ENCODE assay signal across 18 mouse cellular contexts in genomic region chr17:15383360-15383759, GRCm38 (mm10). TPM values are rescaled to one million over a fixed set of nuclear protein-coding genes. Genes with fewer than 3 reads are reported as not detected.
DNase-seq lines count a peak whose midpoint lies in the region; ATAC-seq and TF ChIP-seq lines count a peak whose summit lies in the region.
"Had no signal": no experiment of that assay in that cellular context is flagged by ENCODE, and none has a peak within 500 bp of the region (broad histone marks: within the 10 kb centered on the region; RNA-seq: fewer than 3 reads in every experiment).

No protein-coding gene starts in this region.

- no peak for ATAC-seq in hindbrain, postnatal 0 days
- no peak for ATAC-seq in hindbrain, embryonic 13.5 days (ENCODE audit: low FRiP score)
- no peak for ATAC-seq in lung, embryonic 14.5 days (ENCODE audit: insufficient read depth)
- ATAC-seq in forebrain, embryonic 16.5 days, result no peak

- WGBS in hindbrain, postnatal 0 days, result 94% methylated on average over 5 of the region's 5 CpGs
- WGBS in hindbrain, embryonic 13.5 days, result 96% methylated on average over 5 of the region's 5 CpGs
- WGBS in lung, embryonic 14.5 days, result 92% methylated on average over 5 of the region's 5 CpGs
- WGBS in forebrain, embryonic 16.5 days, result 96% methylated on average over 5 of the region's 5 CpGs

- no peaks in the 10 kb centered on the region for H3K79me2 ChIP-seq in MEL (ENCODE audit: control insufficient read depth, insufficient read depth, low read length, poor library complexity)

- TF ChIP-seq EP300 in MEL (IDR thresholded peaks at IDR 0.05; ENCODE audit: low read depth in 1 of 2, low read length in 2 of 2), result no peak

- no peaks in the 10 kb centered on the region for H3K36me3 ChIP-seq in hindbrain, postnatal 0 days (ENCODE audit: insufficient read depth, low read length)
- no peaks in the 10 kb centered on the region for H3K36me3 ChIP-seq in hindbrain, embryonic 13.5 days
- H3K36me3 ChIP-seq in lung, embryonic 14.5 days (ENCODE audit: insufficient read depth), result no peaks in the 10 kb centered on the region
- H3K36me3 ChIP-seq in MEL (ENCODE audit: control insufficient read depth in 1 of 2, insufficient read depth in 2 of 2, low read length in 2 of 2), result no peaks in the 10 kb centered on the region
- no peaks in the 10 kb centered on the region for H3K36me3 ChIP-seq in forebrain, embryonic 16.5 days (ENCODE audit: control insufficient read depth, insufficient read depth)
- H3K36me3 ChIP-seq: embryonic facial prominence, embryonic 15.5 days; limb, embryonic 13.5 days had no signal

- H3K9me3 ChIP-seq in hindbrain, postnatal 0 days (ENCODE audit: low read length), result no peaks in the 10 kb centered on the region
- H3K9me3 ChIP-seq in hindbrain, embryonic 13.5 days, result no peaks in the 10 kb centered on the region
- no peaks in the 10 kb centered on the region for H3K9me3 ChIP-seq in lung, embryonic 14.5 days (ENCODE audit: low read depth, low read length)
- H3K9me3 ChIP-seq in MEL (replicated peaks; ENCODE audit: insufficient read depth, low read length), result no peaks in the 10 kb centered on the region
- H3K9me3 ChIP-seq in forebrain, embryonic 16.5 days (ENCODE audit: control insufficient read depth, low read length), result no peaks in the 10 kb centered on the region
- H3K9me3 ChIP-seq: embryonic facial prominence, embryonic 15.5 days; limb, embryonic 13.5 days had no signal

- no peak for DNase-seq in hindbrain, postnatal 0 days (ENCODE audit: low spot score)
- no peak for DNase-seq in lung, embryonic 14.5 days
- DNase-seq in lung, postnatal 36 days, result no peak
- DNase-seq in MEL (ENCODE audit: low read depth, low spot score), result peak; percentile 19
- DNase-seq in thymus, postnatal 4 days, result no peak
- DNase-seq: cerebellum, adult 18-20 months; cerebellum, postnatal 36 days; gastrocnemius, postnatal 10 days; heart, adult 18-20 months; heart, postnatal 4 days; kidney, adult 9 months; retina, postnatal 1 day; thymus, postnatal 14 days had no signal

- TF ChIP-seq RAD21 in MEL (IDR thresholded peaks at IDR 0.05; ENCODE audit: low read depth, low read length), result peak; percentile 40

- no peak overlapping the region for H3K27ac ChIP-seq in hindbrain, postnatal 0 days
- H3K27ac ChIP-seq in hindbrain, embryonic 13.5 days, result no peak overlapping the region
- no peak overlapping the region for H3K27ac ChIP-seq in lung, embryonic 14.5 days (ENCODE audit: low read depth)
- H3K27ac ChIP-seq in MEL (ENCODE audit: control insufficient read depth, low read depth, low read length), result no peak overlapping the region
- H3K27ac ChIP-seq in forebrain, embryonic 16.5 days (ENCODE audit: low read length), result no peak overlapping the region
- H3K27ac ChIP-seq: embryonic facial prominence, embryonic 15.5 days; limb, embryonic 13.5 days had no signal

- peaks cover 15% of the 10 kb centered on the region for H3K4me1 ChIP-seq in hindbrain, postnatal 0 days (ENCODE audit: insufficient read depth, low read length)
- peaks cover 40% of the 10 kb centered on the region for H3K4me1 ChIP-seq in hindbrain, embryonic 13.5 days (replicated peaks)
- no peaks in the 10 kb centered on the region; the same call in 1 of the 2 replicates for H3K4me1 ChIP-seq in lung, embryonic 14.5 days (ENCODE audit: insufficient read depth)
- H3K4me1 ChIP-seq in MEL (ENCODE audit: control insufficient read depth in 1 of 2, insufficient read depth in 2 of 2, low read length in 2 of 2), result no peaks in the 10 kb centered on the region
- peaks cover 35% of the 10 kb centered on the region for H3K4me1 ChIP-seq in forebrain, embryonic 16.5 days (replicated peaks; ENCODE audit: control insufficient read depth, insufficient read depth, low read length)

- H3K27me3 ChIP-seq in hindbrain, postnatal 0 days (ENCODE audit: insufficient read depth, low read length), result no peaks in the 10 kb centered on the region
- peaks cover 14% of the 10 kb centered on the region for H3K27me3 ChIP-seq in hindbrain, embryonic 13.5 days
- peaks cover 39% of the 10 kb centered on the region for H3K27me3 ChIP-seq in lung, embryonic 14.5 days (ENCODE audit: insufficient read depth, low read length)
- peaks cover 2 to 5% of the 10 kb centered on the region in 2 experiments for H3K27me3 ChIP-seq in MEL (ENCODE audit: control insufficient read depth in 1 of 2, insufficient read depth in 2 of 2, low read length in 2 of 2)
- no peaks in the 10 kb centered on the region for H3K27me3 ChIP-seq in forebrain, embryonic 16.5 days (replicated peaks; ENCODE audit: control insufficient read depth, insufficient read depth, low read length)

- no peak overlapping the region for H3K4me3 ChIP-seq in hindbrain, postnatal 0 days (ENCODE audit: low read length)
- no peak overlapping the region for H3K4me3 ChIP-seq in hindbrain, embryonic 13.5 days
- no peak overlapping the region for H3K4me3 ChIP-seq in lung, embryonic 14.5 days (ENCODE audit: low read depth, low read length)
- H3K4me3 ChIP-seq in MEL (ENCODE audit: control insufficient read depth in 1 of 2, insufficient read depth in 1 of 2, low read depth in 2 of 2, low read length in 2 of 2), result no peak overlapping the region
- no peak overlapping the region for H3K4me3 ChIP-seq in forebrain, embryonic 16.5 days (replicated peaks; ENCODE audit: low read length)
- H3K4me3 ChIP-seq: embryonic facial prominence, embryonic 15.5 days; limb, embryonic 13.5 days had no signal

- no peak for TF ChIP-seq POLR2A in MEL (IDR thresholded peaks at IDR 0.05; ENCODE audit: control insufficient read depth in 1 of 2, insufficient read depth in 1 of 2, low read depth in 1 of 2, low read length in 2 of 2, poor library complexity in 1 of 2)

- H3K9ac ChIP-seq in hindbrain, postnatal 0 days (replicated peaks; ENCODE audit: low read length), result no peak overlapping the region
- H3K9ac ChIP-seq in hindbrain, embryonic 13.5 days, result no peak overlapping the region
- H3K9ac ChIP-seq in lung, embryonic 14.5 days, result no peak overlapping the region
- H3K9ac ChIP-seq in MEL (ENCODE audit: control insufficient read depth, low read depth, low read length, poor library complexity, severe bottlenecking), result no peak overlapping the region
- H3K9ac ChIP-seq in forebrain, embryonic 16.5 days (replicated peaks; ENCODE audit: low read depth, low read length), result no peak overlapping the region
- H3K9ac ChIP-seq: embryonic facial prominence, embryonic 15.5 days; limb, embryonic 13.5 days had no signal

- H3K4me2 ChIP-seq in hindbrain, postnatal 0 days (ENCODE audit: low read depth, low read length), result no peak overlapping the region
- no peak overlapping the region for H3K4me2 ChIP-seq in hindbrain, embryonic 13.5 days
- H3K4me2 ChIP-seq in lung, embryonic 14.5 days, result no peak overlapping the region
- H3K4me2 ChIP-seq in forebrain, embryonic 16.5 days (ENCODE audit: low read length), result no peak overlapping the region
- H3K4me2 ChIP-seq: embryonic facial prominence, embryonic 15.5 days; limb, embryonic 13.5 days; midbrain, embryonic 11.5 days had no signal

- peak; percentile 32 for TF ChIP-seq CTCF in hindbrain, postnatal 0 days (IDR thresholded peaks at IDR 0.05; ENCODE audit: low read depth)
- peak; percentile 39; the same call in 1 of the 2 replicates for TF ChIP-seq CTCF in lung, embryonic 14.5 days (IDR thresholded peaks at IDR 0.05; ENCODE audit: low read depth)
- peak in 1 of 3 experiments; percentile 37; a peak in 2 of 6 replicates for TF ChIP-seq CTCF in MEL (IDR thresholded peaks at IDR 0.05 in 2 of 3, conservative IDR thresholded peaks at IDR 0.05 in 1 of 3; ENCODE audit: control insufficient read depth in 1 of 3, insufficient read depth in 1 of 3, low read depth in 2 of 3, low read length in 3 of 3, poor library complexity in 1 of 3, severe bottlenecking in 1 of 3)

TF ChIP-seq in MEL, 35 proteins besides CTCF, POLR2A, EP300 and RAD21:
- TF ChIP-seq TBP (IDR thresholded peaks at IDR 0.05; ENCODE audit: low read depth, low read length) (no peak), USF2 (IDR thresholded peaks at IDR 0.05; ENCODE audit: borderline replicate concordance in 1 of 2, insufficient read depth in 1 of 2, low read depth in 1 of 2, low read length in 2 of 2) (no peak), SMC3 (IDR thresholded peaks at IDR 0.05; ENCODE audit: low read depth, low read length) (peak; percentile 36)

RNA-seq across cellular contexts. Expression of gene Dll1, which starts 6.7 kb away (rescaled TPM):
- total RNA-seq in hindbrain, postnatal 0 days (2014; rRNA removed), result 34.3 and 44.2 TPM in 2 replicates
- 10.1 and 10.9 TPM in 2 replicates for polyA plus RNA-seq in hindbrain, postnatal 0 days (2015; fragmentation: Nextera tagmentation; extraction: Ambion mirVana)
- 27.1 and 29.7 TPM in 2 replicates for polyA plus RNA-seq in hindbrain, embryonic 13.5 days (2015; fragmentation: Nextera tagmentation; extraction: Ambion mirVana)
- polyA plus RNA-seq in lung, embryonic 14.5 days (2014; fragmentation: Nextera tagmentation; extraction: Ambion mirVana), result 3.1 and 3.4 TPM in 2 replicates
- not detected in 2 replicates for total RNA-seq in MEL (2012; rRNA removed)
- not detected for polyA plus RNA-seq in MEL (2012; ENCODE audit: insufficient read depth in 1 of 2, insufficient read length in 2 of 2, low read depth in 1 of 2, low replicate concordance in 2 of 2, missing spikeins in 1 of 2)
- polyA plus RNA-seq in forebrain, embryonic 16.5 days (2015; fragmentation: Nextera tagmentation; extraction: Ambion mirVana), result 28.9 and 30.7 TPM in 2 replicates

RNA-seq across cellular contexts. Expression of gene Fam120b, which starts 12.6 kb away (rescaled TPM):
- total RNA-seq in hindbrain, postnatal 0 days (2014; rRNA removed), result 36.8 and 40.8 TPM in 2 replicates
- 29.4 and 31.7 TPM in 2 replicates for polyA plus RNA-seq in hindbrain, postnatal 0 days (2015; fragmentation: Nextera tagmentation; extraction: Ambion mirVana)
- polyA plus RNA-seq in hindbrain, embryonic 13.5 days (2015; fragmentation: Nextera tagmentation; extraction: Ambion mirVana), result 44.4 and 47.0 TPM in 2 replicates
- polyA plus RNA-seq in lung, embryonic 14.5 days (2014; fragmentation: Nextera tagmentation; extraction: Ambion mirVana), result 25.0 and 26.6 TPM in 2 replicates
- 8.5 and 9.8 TPM in 2 replicates for total RNA-seq in MEL (2012; rRNA removed)
- 10 to 100 TPM in 1 of 2 experiments, not detected in 1; 10.5 TPM for polyA plus RNA-seq in MEL (2012; ENCODE audit: insufficient read depth in 1 of 2, insufficient read length in 2 of 2, low read depth in 1 of 2, low replicate concordance in 2 of 2, missing spikeins in 1 of 2)
- 52.8 and 52.9 TPM in 2 replicates for polyA plus RNA-seq in forebrain, embryonic 16.5 days (2015; fragmentation: Nextera tagmentation; extraction: Ambion mirVana)
